16 mouse cellular contexts compared by ENCODE assay signal in genomic region chr15:83160561-83160960, GRCm38 (mm10). TPM values are rescaled to one million over a fixed set of nuclear protein-coding genes. Genes with fewer than 3 reads are reported as not detected.
DNase-seq lines count a peak whose midpoint lies in the region; ATAC-seq and TF ChIP-seq lines count a peak whose summit lies in the region.
"Had no signal": no experiment of that assay in that cellular context is flagged by ENCODE, and none has a peak within 500 bp of the region (broad histone marks: within the 10 kb centered on the region; RNA-seq: fewer than 3 reads in every experiment).

No protein-coding gene starts in this region.

- H3K4me1 ChIP-seq in heart, adult 2 months (ENCODE audit: control insufficient read depth, insufficient read depth, low read length) = peaks cover 6% of the 10 kb centered on the region
- H3K4me1 ChIP-seq in midbrain, embryonic 10.5 days = peaks cover 40% of the 10 kb centered on the region
- H3K4me1 ChIP-seq in midbrain, embryonic 11.5 days (ENCODE audit: control insufficient read depth, insufficient read depth, low read length) = peaks cover 14% of the 10 kb centered on the region
- peaks cover 4 to 25% of the 10 kb centered on the region in 2 experiments; a peak in 2 of 4 replicates for H3K4me1 ChIP-seq in ES-E14 (ENCODE audit: control insufficient read depth in 2 of 2, insufficient read depth in 2 of 2, low read length in 2 of 2, poor library complexity in 1 of 2)

- H3K27ac ChIP-seq in heart, adult 2 months = peak overlapping the region; percentile 33
- peak overlapping the region; percentile 85 for H3K27ac ChIP-seq in midbrain, embryonic 10.5 days (replicated peaks)
- H3K27ac ChIP-seq in midbrain, embryonic 11.5 days (ENCODE audit: low read depth, low read length) = no peak overlapping the region
- no peak overlapping the region for H3K27ac ChIP-seq in ES-E14 (ENCODE audit: insufficient read depth, low read depth, low read length, poor library complexity, severe bottlenecking)
- H3K27ac ChIP-seq: embryonic facial prominence, embryonic 13.5 days; heart, embryonic 15.5 days; hindbrain, embryonic 14.5 days had no signal

- no peak overlapping the region for H3K9ac ChIP-seq in heart, adult 2 months (ENCODE audit: low read depth, low read length)
- no peak overlapping the region for H3K9ac ChIP-seq in midbrain, embryonic 11.5 days (ENCODE audit: low read length)
- H3K9ac ChIP-seq in ES-E14 (ENCODE audit: insufficient read depth, low read depth, low read length, poor library complexity, severe bottlenecking) = peak overlapping the region; percentile 45; the same call in 1 of the 2 replicates
- H3K9ac ChIP-seq: embryonic facial prominence, embryonic 13.5 days; heart, embryonic 15.5 days; hindbrain, embryonic 14.5 days had no signal

- H3ac ChIP-seq in myocyte (ENCODE audit: control insufficient read depth, insufficient read length) = no peak overlapping the region

- no peaks in the 10 kb centered on the region for H3K79me2 ChIP-seq in heart, adult 2 months (replicated peaks; ENCODE audit: control insufficient read depth, insufficient read depth, low read length)
- peaks cover 4% of the 10 kb centered on the region for H3K79me2 ChIP-seq in myocyte (ENCODE audit: control insufficient read depth, insufficient read depth)

- H3K4me2 ChIP-seq in midbrain, embryonic 11.5 days = no peak overlapping the region
- H3K4me2 ChIP-seq in myocyte (ENCODE audit: low read depth) = no peak overlapping the region
- H3K4me2 ChIP-seq: embryonic facial prominence, embryonic 13.5 days; heart, embryonic 11.5 days; heart, embryonic 15.5 days; hindbrain, embryonic 14.5 days had no signal

- no peak for TF ChIP-seq CTCF in heart, adult 2 months (IDR thresholded peaks at IDR 0.05)

- no peaks in the 10 kb centered on the region for H3K27me3 ChIP-seq in heart, adult 2 months (ENCODE audit: control insufficient read depth, insufficient read depth, low read length)
- H3K27me3 ChIP-seq in midbrain, embryonic 10.5 days (ENCODE audit: low read depth, poor library complexity, severe bottlenecking) = no peaks in the 10 kb centered on the region
- no peaks in the 10 kb centered on the region for H3K27me3 ChIP-seq in midbrain, embryonic 11.5 days (ENCODE audit: control insufficient read depth, insufficient read depth, low read length)
- H3K27me3 ChIP-seq in myocyte (ENCODE audit: control insufficient read depth, insufficient read depth, insufficient read length) = no peaks in the 10 kb centered on the region
- H3K27me3 ChIP-seq: embryonic facial prominence, embryonic 13.5 days; heart, embryonic 15.5 days had no signal

- 89% methylated on average over 4 of the region's 4 CpGs for WGBS in heart, adult 2 months
- WGBS in midbrain, embryonic 10.5 days = 83% methylated on average over 4 of the region's 4 CpGs
- 90% methylated on average over 4 of the region's 4 CpGs for WGBS in midbrain, embryonic 11.5 days

- no peak overlapping the region for H3K4me3 ChIP-seq in heart, adult 2 months
- H3K4me3 ChIP-seq in midbrain, embryonic 10.5 days = no peak overlapping the region
- H3K4me3 ChIP-seq in midbrain, embryonic 11.5 days (ENCODE audit: low read depth, low read length) = no peak overlapping the region
- H3K4me3 ChIP-seq in ES-E14 (ENCODE audit: insufficient read depth in 1 of 2, low read depth in 1 of 2, low read length in 2 of 2, poor library complexity in 1 of 2, severe bottlenecking in 1 of 2) (no peak overlapping the region), myocyte (no peak overlapping the region)
- H3K4me3 ChIP-seq: embryonic facial prominence, embryonic 13.5 days; heart, embryonic 15.5 days had no signal

- H3K36me3 ChIP-seq in heart, adult 2 months (ENCODE audit: control insufficient read depth, insufficient read depth, low read length) = peaks cover under 1% of the 10 kb centered on the region; the same call in 1 of the 2 replicates
- peaks cover 91% of the 10 kb centered on the region for H3K36me3 ChIP-seq in midbrain, embryonic 10.5 days
- peaks cover 7% of the 10 kb centered on the region for H3K36me3 ChIP-seq in midbrain, embryonic 11.5 days (ENCODE audit: control insufficient read depth, insufficient read depth, low read length)
- peaks cover 42% of the 10 kb centered on the region; the same call in 1 of the 2 replicates for H3K36me3 ChIP-seq in ES-E14 (ENCODE audit: control insufficient read depth, insufficient read depth, low read length, poor library complexity, severe bottlenecking)
- H3K36me3 ChIP-seq in myocyte (ENCODE audit: control insufficient read depth, insufficient read depth) = peaks cover 30% of the 10 kb centered on the region

- no peak for TF ChIP-seq EP300 in heart, adult 2 months (IDR thresholded peaks at IDR 0.05; ENCODE audit: insufficient read depth, low read depth, low read length)

- TF ChIP-seq POLR2A in heart, adult 2 months (IDR thresholded peaks at IDR 0.05; ENCODE audit: insufficient read depth, low read depth, low read length) = no peak
- TF ChIP-seq POLR2A in myocyte (IDR thresholded peaks at IDR 0.05; ENCODE audit: insufficient read length, low read depth) = peak; percentile 12

- H3K9me3 ChIP-seq in midbrain, embryonic 10.5 days (replicated peaks) = no peaks in the 10 kb centered on the region
- H3K9me3 ChIP-seq in midbrain, embryonic 11.5 days (ENCODE audit: control insufficient read depth, low read length) = no peaks in the 10 kb centered on the region
- no peaks in the 10 kb centered on the region for H3K9me3 ChIP-seq in ES-E14 (ENCODE audit: control insufficient read depth, insufficient read depth, low read depth, low read length)
- H3K9me3 ChIP-seq: embryonic facial prominence, embryonic 13.5 days; heart, embryonic 15.5 days had no signal

- no peak for ATAC-seq in midbrain, embryonic 11.5 days (ENCODE audit: low FRiP score)
- ATAC-seq: forebrain, embryonic 14.5 days; intestine, embryonic 16.5 days had no signal

- no peak for DNase-seq in heart, adult 2 months
- DNase-seq in heart, adult 8-10 months (ENCODE audit: low spot score) = no peak
- no peak for DNase-seq in midbrain, embryonic 10.5 days (ENCODE audit: low spot score)
- no peak for DNase-seq in midbrain, embryonic 11.5 days (ENCODE audit: low spot score, missing footprints)
- no peak for DNase-seq in ES-E14 (ENCODE audit: low read depth, low spot score)
- DNase-seq in gastrocnemius, postnatal 4 days (ENCODE audit: low spot score in 2 of 2) = no peak
- DNase-seq: adrenal gland, postnatal 10 days; cerebellum, adult 11 months; gastrocnemius, postnatal 10 days had no signal

- in situ Hi-C loops in ES-E14 (cut with MboI; ENCODE audit: low sequenced_read_pairs in 2 of 2, unreplicated experiment in 2 of 2) = no loop called here

- intact Hi-C loops in heart, adult 2 months (cut with DNase I) = no loop called here

TF ChIP-seq in ES-E14, 5 proteins besides CTCF, POLR2A, EP300 and RAD21:
- TF ChIP-seq HCFC1 (IDR thresholded peaks at IDR 0.05; ENCODE audit: borderline replicate concordance, insufficient read depth, low read length) = no peak
- TF ChIP-seq CHD2 (IDR thresholded peaks at IDR 0.05; ENCODE audit: low read depth, low read length) = no peak
- TF ChIP-seq MAFK (IDR thresholded peaks at IDR 0.05; ENCODE audit: insufficient read depth, low read depth, low read length) = no peak
- TF ChIP-seq ZC3H11A (IDR thresholded peaks at IDR 0.05; ENCODE audit: borderline replicate concordance, low read depth, low read length) = no peak
- TF ChIP-seq ZNF384 (IDR thresholded peaks at IDR 0.05; ENCODE audit: low read depth, low read length) = no peak

TF ChIP-seq in myocyte, 11 proteins besides CTCF, POLR2A, EP300 and RAD21:
- TF ChIP-seq MAX (IDR thresholded peaks at IDR 0.05; ENCODE audit: low read depth) = no peak
- TF ChIP-seq USF1 (IDR thresholded peaks at IDR 0.05; ENCODE audit: low read depth) = no peak
- TF ChIP-seq MYOG (IDR thresholded peaks at IDR 0.05; ENCODE audit: control insufficient read depth in 1 of 3, insufficient read depth in 1 of 3, insufficient read length in 2 of 3, low read depth in 2 of 3) = no peak
- TF ChIP-seq REST (IDR thresholded peaks at IDR 0.05; ENCODE audit: insufficient read depth, insufficient read length) = no peak
- TF ChIP-seq TCF12 (IDR thresholded peaks at IDR 0.05; ENCODE audit: insufficient read depth, poor library complexity, severe bottlenecking) = no peak
- TF ChIP-seq POLR2AphosphoS2 (IDR thresholded peaks at IDR 0.05; ENCODE audit: insufficient read length, low read depth) = peak; percentile 1
- no peak for TF ChIP-seq MYOD1 (IDR thresholded peaks at IDR 0.05; ENCODE audit: control insufficient read depth in 1 of 3, insufficient read length in 2 of 3, low read depth in 2 of 3)
- TF ChIP-seq TCF3 (IDR thresholded peaks at IDR 0.05; ENCODE audit: insufficient read length, low read depth) = no peak

RNA-seq across cellular contexts. Expression of gene Poldip3, which starts 11.4 kb away (rescaled TPM):
- total RNA-seq in heart, adult 2 months (2021) = 10 to 100 TPM; 23.6 to 24.7 TPM
- polyA plus RNA-seq in heart, adult 2 months (2012; rRNA removed) = 20.0 and 27.0 TPM in 2 replicates
- 10 to 100 TPM; 23.5 to 27.1 (median 26.2) TPM for total RNA-seq in heart, adult 8-10 months (2022)
- 189 and 190 TPM in 2 replicates for polyA plus RNA-seq in midbrain, embryonic 10.5 days (2016; fragmentation: Nextera tagmentation; extraction: Ambion mirVana)
- polyA plus RNA-seq in midbrain, embryonic 11.5 days (2014; fragmentation: Nextera tagmentation; extraction: Ambion mirVana) = 167 and 173 TPM in 2 replicates
- 104 and 165 TPM in 2 replicates for total RNA-seq in ES-E14 (2012; rRNA removed)
- 85.9 TPM for polyA plus RNA-seq in myocyte (2012; fragmentation: generic; extraction: Trizol)
- 10 to 100 TPM; 62.8 to 67.3 TPM for total RNA-seq in gastrocnemius, postnatal 4 days (2021)

RNA-seq across cellular contexts. Expression of gene Cyb5r3, which starts 11.8 kb away (rescaled TPM):
- total RNA-seq in heart, adult 2 months (2021) = 10 to 100 TPM; 75.6 to 87.2 TPM
- 97.7 and 103 TPM in 2 replicates for polyA plus RNA-seq in heart, adult 2 months (2012; rRNA removed)
- 100 to 1,000 TPM in 2 of 4 experiments, 10 to 100 TPM in 2; 81.4 to 113 (median 96.2) TPM for total RNA-seq in heart, adult 8-10 months (2022)
- 218 and 255 TPM in 2 replicates for polyA plus RNA-seq in midbrain, embryonic 10.5 days (2016; fragmentation: Nextera tagmentation; extraction: Ambion mirVana)
- polyA plus RNA-seq in midbrain, embryonic 11.5 days (2014; fragmentation: Nextera tagmentation; extraction: Ambion mirVana) = 156 and 161 TPM in 2 replicates
- 81.5 and 94.2 TPM in 2 replicates for total RNA-seq in ES-E14 (2012; rRNA removed)
- 707 TPM for polyA plus RNA-seq in myocyte (2012; fragmentation: generic; extraction: Trizol)
- 100 to 1,000 TPM; 171 TPM for total RNA-seq in gastrocnemius, postnatal 4 days (2021)

RNA-seq across cellular contexts. Expression of gene Rrp7a, which starts 38.0 kb away (rescaled TPM):
- total RNA-seq in heart, adult 2 months (2021) = 10 to 100 TPM; 39.9 to 40.9 TPM
- 60.0 and 62.0 TPM in 2 replicates for polyA plus RNA-seq in heart, adult 2 months (2012; rRNA removed)
- total RNA-seq in heart, adult 8-10 months (2022) = 10 to 100 TPM; 38.9 to 42.7 (median 40.5) TPM
- polyA plus RNA-seq in midbrain, embryonic 10.5 days (2016; fragmentation: Nextera tagmentation; extraction: Ambion mirVana) = 88.1 and 91.4 TPM in 2 replicates
- polyA plus RNA-seq in midbrain, embryonic 11.5 days (2014; fragmentation: Nextera tagmentation; extraction: Ambion mirVana) = 70.5 and 79.6 TPM in 2 replicates
- 103 and 114 TPM in 2 replicates for total RNA-seq in ES-E14 (2012; rRNA removed)
- polyA plus RNA-seq in myocyte (2012; fragmentation: generic; extraction: Trizol) = 172 TPM
- 10 to 100 TPM; 50.3 to 53.5 TPM for total RNA-seq in gastrocnemius, postnatal 4 days (2021)

Comparison
In these comparisons a context has a peak if more than half of its experiments do, and no peak if none do; other contexts are left out.
1. H3K27ac ChIP-seq: peak in heart, adult 2 months (single experiment) and midbrain, embryonic 10.5 days (single experiment); none in midbrain, embryonic 11.5 days (single experiment) and ES-E14 (single experiment).